Mouse (Mus musculus): ENCODE measurements around the gene Tmem222. TPM values are rescaled to one million over a fixed set of nuclear protein-coding genes. Genes with fewer than 3 reads are reported as not detected.
A peak's percentile ranks its signal among the peaks of the same experiment; 100 is the strongest.

The Tmem222 gene
- polyA plus RNA-seq, 1 experiment from 2014 or later = 85.7 TPM

GRCm38 (mm10) chr4:133247072-133247471 is 30.5 kb downstream of the Tmem222 start:
- no peak for ATAC-seq (replicated peaks; ENCODE audit: low FRiP score)
- H3K4me3 ChIP-seq (replicated peaks) = no peak overlapping the region
- WGBS = 28% methylated on average over 15 of the region's 15 CpGs

GRCm38 (mm10) chr4:133244289-133244688 is 33.3 kb downstream of the Tmem222 start:
- Histone ChIP-seq H3K4me1 (peaks cover 37% of the 10 kb centered on the region), H3K9me3 (replicated peaks) (no peaks in the 10 kb centered on the region), H3K4me2 (no peak overlapping the region), H3K9ac (no peak overlapping the region), H3K27me3 (peaks cover 63% of the 10 kb centered on the region), H3K36me3 (no peaks in the 10 kb centered on the region), H3K27ac (no peak overlapping the region), H3K4me3 (replicated peaks) (no peak overlapping the region)
- WGBS = 91% methylated on average over 1 of the region's 1 CpGs
- ATAC-seq (replicated peaks; ENCODE audit: low FRiP score) = no peak

More at GRCm38 (mm10) chr4:133247072-133247471, 30.5 kb downstream of the Tmem222 start:
- H3K4me2 ChIP-seq = peak overlapping the region; percentile 17; the same call in 1 of the 2 replicates
- H3K9me3 ChIP-seq (replicated peaks) = no peaks in the 10 kb centered on the region
- peaks cover 48% of the 10 kb centered on the region for H3K4me1 ChIP-seq
- no peaks in the 10 kb centered on the region for H3K36me3 ChIP-seq
- peaks cover 84% of the 10 kb centered on the region for H3K27me3 ChIP-seq
- H3K9ac ChIP-seq = no peak overlapping the region
- H3K27ac ChIP-seq = no peak overlapping the region

- Histone ChIP-seq H3K9me3 (replicated peaks) (no peaks in the 10 kb centered on the region), H3K27ac (no peak overlapping the region), H3K36me3 (no peaks in the 10 kb centered on the region), H3K4me1 (peaks cover 37% of the 10 kb centered on the region), H3K4me2 (0 out of 2 replicates have a peak overlapping the region, but pooled peaks have one; percentile 20), H3K4me3 (replicated peaks) (no peak overlapping the region), H3K27me3 (peaks cover 63% of the 10 kb centered on the region), H3K9ac (no peak overlapping the region)
- ATAC-seq (replicated peaks; ENCODE audit: low FRiP score) = no peak
- 22% methylated on average over 13 of the region's 13 CpGs for WGBS
Observed at GRCm38 (mm10) chr4:133243538-133243937, 34.1 kb downstream of the Tmem222 start.

GRCm38 (mm10) chr4:133242710-133243109 is 34.9 kb downstream of the Tmem222 start:
- no peaks in the 10 kb centered on the region for H3K9me3 ChIP-seq (replicated peaks)
- peaks cover 55% of the 10 kb centered on the region for H3K27me3 ChIP-seq
- H3K9ac ChIP-seq = no peak overlapping the region
- H3K4me2 ChIP-seq = no peak overlapping the region
- ATAC-seq (replicated peaks; ENCODE audit: low FRiP score) = no peak
- H3K36me3 ChIP-seq = no peaks in the 10 kb centered on the region
- no peak overlapping the region for H3K4me3 ChIP-seq (replicated peaks)
- peaks cover 37% of the 10 kb centered on the region for H3K4me1 ChIP-seq
- 65% methylated on average over 9 of the region's 9 CpGs for WGBS
- H3K27ac ChIP-seq = no peak overlapping the region

GRCm38 (mm10) chr4:133241910-133242309 is 35.7 kb downstream of the Tmem222 start:
- Histone ChIP-seq H3K36me3 (no peaks in the 10 kb centered on the region), H3K4me3 (replicated peaks) (peak overlapping the region; percentile 67), H3K9me3 (replicated peaks) (no peaks in the 10 kb centered on the region), H3K27ac (0 out of 2 replicates have a peak overlapping the region, but pooled peaks have one; percentile 81), H3K27me3 (peaks cover 47% of the 10 kb centered on the region), H3K9ac (0 out of 2 replicates have a peak overlapping the region, but pooled peaks have one; percentile 5), H3K4me1 (peaks cover 31% of the 10 kb centered on the region), H3K4me2 (peak overlapping the region; percentile 98)
- WGBS = 29% methylated on average over 11 of the region's 11 CpGs
- ATAC-seq (replicated peaks; ENCODE audit: low FRiP score) = no peak

GRCm38 (mm10) chr4:133240934-133241908 is 36.4 kb downstream of the Tmem222 start:
- H3K9ac ChIP-seq = peak overlapping the region; percentile 62
- H3K27me3 ChIP-seq = peaks cover 40% of the 10 kb centered on the region
- peak; percentile 94 for ATAC-seq (replicated peaks; ENCODE audit: low FRiP score)
- H3K4me2 ChIP-seq = peak overlapping the region; percentile 98
- H3K9me3 ChIP-seq (replicated peaks) = no peaks in the 10 kb centered on the region
- H3K4me3 ChIP-seq (replicated peaks) = peak overlapping the region; percentile 67
- H3K27ac ChIP-seq = peak overlapping the region; percentile 81
- H3K4me1 ChIP-seq = peaks cover 27% of the 10 kb centered on the region
- under 1% methylated on average over 78 of the region's 78 CpGs for WGBS
- H3K36me3 ChIP-seq = no peaks in the 10 kb centered on the region

- H3K27me3 ChIP-seq = peaks cover 36% of the 10 kb centered on the region
- no peaks in the 10 kb centered on the region for H3K9me3 ChIP-seq (replicated peaks)
- H3K4me3 ChIP-seq (replicated peaks) = peak within 1 kb of the TSS; percentile 67
- peak within 1 kb of the TSS; percentile 62 for H3K9ac ChIP-seq
- WGBS = 3% methylated on average over 16 of the region's 16 CpGs
- H3K36me3 ChIP-seq = no peaks in the 10 kb centered on the region
- ATAC-seq (replicated peaks; ENCODE audit: low FRiP score) = peak; percentile 38
- H3K27ac ChIP-seq = peak within 1 kb of the TSS; percentile 81
- H3K4me1 ChIP-seq = peaks cover 27% of the 10 kb centered on the region
- peak within 1 kb of the TSS; percentile 98 for H3K4me2 ChIP-seq
Observed at GRCm38 (mm10) chr4:133240490-133240921, 37.1 kb downstream of the Tmem222 start, which contains the start of gene Map3k6. Gene Map3k6, plus strand, starts transcription at chr4:133240818.

- Histone ChIP-seq H3K36me3 (no peaks in the 10 kb centered on the region), H3K4me1 (peaks cover 19% of the 10 kb centered on the region), H3K27ac (no peak overlapping the region), H3K4me3 (replicated peaks) (no peak overlapping the region), H3K9me3 (replicated peaks) (no peaks in the 10 kb centered on the region), H3K27me3 (peaks cover 20% of the 10 kb centered on the region), H3K9ac (no peak overlapping the region), H3K4me2 (no peak overlapping the region)
- ATAC-seq (replicated peaks; ENCODE audit: low FRiP score) = no peak
- 73% methylated on average over 4 of the region's 4 CpGs for WGBS
Observed at GRCm38 (mm10) chr4:133237911-133238310, 39.7 kb downstream of the Tmem222 start.

- ATAC-seq (replicated peaks; ENCODE audit: low FRiP score) = no peak
- peaks cover 8% of the 10 kb centered on the region; the same call in 1 of the 2 replicates for H3K27me3 ChIP-seq
- no peaks in the 10 kb centered on the region for H3K9me3 ChIP-seq (replicated peaks)
- H3K4me3 ChIP-seq (replicated peaks) = no peak overlapping the region
- H3K9ac ChIP-seq = no peak overlapping the region
- H3K27ac ChIP-seq = no peak overlapping the region
- no peak overlapping the region for H3K4me2 ChIP-seq
- 80% methylated on average over 5 of the region's 5 CpGs for whole genome bisulfite sequencing
- peaks cover 4% of the 10 kb centered on the region for H3K4me1 ChIP-seq
- no peaks in the 10 kb centered on the region for H3K36me3 ChIP-seq
Observed at GRCm38 (mm10) chr4:133235415-133235814, 42.2 kb downstream of the Tmem222 start.

GRCm38 (mm10) chr4:133234771-133235170 is 42.8 kb downstream of the Tmem222 start:
- no peak for ATAC-seq (replicated peaks; ENCODE audit: low FRiP score)
- peaks cover 8% of the 10 kb centered on the region; the same call in 1 of the 2 replicates for H3K27me3 ChIP-seq
- no peak overlapping the region for H3K27ac ChIP-seq
- no peaks in the 10 kb centered on the region for H3K36me3 ChIP-seq
- H3K4me3 ChIP-seq (replicated peaks) = no peak overlapping the region
- H3K4me2 ChIP-seq = no peak overlapping the region
- no peaks in the 10 kb centered on the region for H3K9me3 ChIP-seq (replicated peaks)
- H3K4me1 ChIP-seq = no peaks in the 10 kb centered on the region
- whole genome bisulfite sequencing = 54% methylated on average over 5 of the region's 5 CpGs
- H3K9ac ChIP-seq = no peak overlapping the region

GRCm38 (mm10) chr4:133233285-133233976 is 44.2 kb downstream of the Tmem222 start:
- Histone ChIP-seq H3K4me2 (no peak overlapping the region), H3K27ac (no peak overlapping the region), H3K27me3 (no peaks in the 10 kb centered on the region), H3K9me3 (replicated peaks) (no peaks in the 10 kb centered on the region), H3K36me3 (no peaks in the 10 kb centered on the region), H3K9ac (no peak overlapping the region), H3K4me3 (replicated peaks) (no peak overlapping the region), H3K4me1 (no peaks in the 10 kb centered on the region)
- no peak for ATAC-seq (replicated peaks; ENCODE audit: low FRiP score)
- WGBS = 33% methylated on average over 10 of the region's 10 CpGs

GRCm38 (mm10) chr4:133229582-133229981 is 48.0 kb downstream of the Tmem222 start:
- H3K9ac ChIP-seq = no peak overlapping the region

More at GRCm38 (mm10) chr4:133229582-133229981, 48.0 kb downstream of the Tmem222 start:
- Histone ChIP-seq H3K4me1 (peaks cover 9% of the 10 kb centered on the region; the same call in 1 of the 2 replicates), H3K27me3 (no peaks in the 10 kb centered on the region), H3K9me3 (replicated peaks) (no peaks in the 10 kb centered on the region), H3K36me3 (no peaks in the 10 kb centered on the region), H3K4me3 (replicated peaks) (no peak overlapping the region), H3K27ac (no peak overlapping the region), H3K4me2 (no peak overlapping the region)
- ATAC-seq (replicated peaks; ENCODE audit: low FRiP score) = no peak
- 75% methylated on average over 8 of the region's 8 CpGs for WGBS
